Mouse (Mus musculus) midbrain, embryonic 11.5 days (tissue): ENCODE measurements at regions not wholly inside any gene's neighbourhood (a gene's known extent, or its start where the extent isn't known, plus 50 kb on each side); places are given as distances from the start of the nearest gene placed in this dataset.
"Not testable (repeated sequence)": the region's sequence is repeated elsewhere in the genome, so short reads cannot be mapped to it uniquely, and the experiment has no call there.

Source experiments
- ATAC-seq: fragments of 200-750 bp; cut with Nextera tagmentation; 2 replicates; pipeline ENCODE4 v1.8.0; 2017; ENCODE audit warnings: moderate TSS enrichment, moderate library complexity; ENCODE audit not compliant: low FRiP score
- DNase-seq: peaks from one replicate; pipeline ENCODE4 v3.0.0; 2015; ENCODE audit warnings: low spot score; ENCODE audit errors: missing footprints
- H3K27ac ChIP-seq: fragments of 300-500 bp; sonication (generic); 2 replicates; pipeline ENCODE4 v1.5.1; 2014; ENCODE audit warnings: low read depth, low read length
- H3K27me3 ChIP-seq: fragments of 300-500 bp; sonication (generic); 2 replicates; pipeline ENCODE4 v1.6.1; 2014; ENCODE audit warnings: mild to moderate bottlenecking, low read length, moderate library complexity, mixed read lengths; ENCODE audit not compliant: control insufficient read depth, insufficient read depth
- H3K36me3 ChIP-seq: fragments of 300-500 bp; sonication (generic); 2 replicates; pipeline ENCODE4 v1.6.1; 2014; ENCODE audit warnings: mild to moderate bottlenecking, low read length, moderate library complexity, mixed read lengths; ENCODE audit not compliant: control insufficient read depth, insufficient read depth
- H3K4me1 ChIP-seq: fragments of 300-500 bp; sonication (generic); 2 replicates; pipeline ENCODE4 v1.6.1; 2014; ENCODE audit warnings: low read length; ENCODE audit not compliant: control insufficient read depth, insufficient read depth
- H3K4me2 ChIP-seq: fragments of 300-500 bp; sonication (generic); 2 replicates; pipeline ENCODE4 v1.6.1; 2014; ENCODE audit warnings: mild to moderate bottlenecking, moderate library complexity
- H3K4me3 ChIP-seq: fragments of 300-500 bp; sonication (generic); 2 replicates; pipeline ENCODE4 v1.5.1; 2014; ENCODE audit warnings: low read depth, low read length
- H3K9ac ChIP-seq: fragments of 300-500 bp; sonication (generic); 2 replicates; pipeline ENCODE4 v1.6.1; 2014; ENCODE audit warnings: low read length
- H3K9me3 ChIP-seq: fragments of 300-500 bp; sonication (generic); 2 replicates; pipeline ENCODE4 v1.6.1; 2016; ENCODE audit warnings: low read length; ENCODE audit not compliant: control insufficient read depth
- WGBS: fragments of 180-500 bp; shearing (Covaris S2); extraction: QIAGEN DNeasy Blood & Tissue Kit; methylation state at CpG from one replicate; pipeline ENCODE4 v1.1.7; 2014; 5-methylcytosine and 5-hydroxymethylcytosine counted together

DNA sequence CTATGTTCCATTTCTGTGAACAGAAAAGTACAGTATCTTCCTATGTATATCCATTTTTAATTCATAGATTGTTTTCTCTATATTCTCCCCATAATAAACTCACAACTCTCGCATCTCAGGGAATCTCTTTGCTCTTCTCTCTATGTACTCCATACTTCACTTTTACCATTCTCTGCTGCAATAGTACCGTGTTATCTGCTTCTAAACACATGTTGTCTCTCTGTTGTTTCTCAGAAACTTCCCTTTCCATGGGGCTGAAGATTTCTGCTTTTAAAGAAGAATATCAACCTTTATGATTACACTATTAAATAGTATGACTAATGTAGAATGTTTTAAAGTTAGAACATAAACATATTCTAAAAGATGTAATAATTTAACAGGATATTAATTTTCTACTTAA lies 207.9 kb upstream of the Cntn3 start:
- no peak for ATAC-seq

DNA sequence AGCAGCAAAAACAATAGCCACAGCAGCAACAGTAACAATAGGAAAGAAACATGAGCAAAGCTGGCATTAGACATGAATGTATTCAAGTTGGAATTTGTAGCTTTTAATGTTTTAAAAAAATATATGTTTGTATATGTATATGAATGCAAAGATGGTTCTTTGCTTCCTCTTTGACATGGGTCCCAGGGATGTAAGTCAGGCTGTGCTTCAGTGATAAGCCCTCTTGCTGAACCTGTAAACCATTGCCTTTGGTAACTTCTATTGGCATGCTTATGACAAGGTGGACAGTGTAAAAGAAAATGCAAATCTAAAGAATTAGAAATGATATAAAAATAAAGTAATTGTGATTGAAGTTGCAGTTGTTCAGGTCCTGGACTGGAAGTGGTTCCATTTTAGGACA lies 201.7 kb upstream of the Cntn3 start:
- Histone ChIP-seq H3K4me3 (no peak overlapping the region), H3K36me3 (no peaks in the 10 kb centered on the region), H3K27ac (no peak overlapping the region), H3K4me2 (no peak overlapping the region), H3K4me1 (no peaks in the 10 kb centered on the region), H3K9ac (no peak overlapping the region), H3K9me3 (no peaks in the 10 kb centered on the region), H3K27me3 (no peaks in the 10 kb centered on the region)
- ATAC-seq = no peak
- DNase-seq = peak; percentile 39

More for the DNA sequence above, 207.9 kb upstream of the Cntn3 start:
- no peaks in the 10 kb centered on the region for H3K4me1 ChIP-seq
- H3K4me3 ChIP-seq = no peak overlapping the region
- no peak overlapping the region for H3K9ac ChIP-seq
- H3K27me3 ChIP-seq = no peaks in the 10 kb centered on the region
- H3K27ac ChIP-seq = no peak overlapping the region
- 83% methylated on average over 2 of the region's 2 CpGs for WGBS
- no peaks in the 10 kb centered on the region for H3K9me3 ChIP-seq
- DNase-seq = no peak
- H3K36me3 ChIP-seq = no peaks in the 10 kb centered on the region
- no peak overlapping the region for H3K4me2 ChIP-seq

DNA sequence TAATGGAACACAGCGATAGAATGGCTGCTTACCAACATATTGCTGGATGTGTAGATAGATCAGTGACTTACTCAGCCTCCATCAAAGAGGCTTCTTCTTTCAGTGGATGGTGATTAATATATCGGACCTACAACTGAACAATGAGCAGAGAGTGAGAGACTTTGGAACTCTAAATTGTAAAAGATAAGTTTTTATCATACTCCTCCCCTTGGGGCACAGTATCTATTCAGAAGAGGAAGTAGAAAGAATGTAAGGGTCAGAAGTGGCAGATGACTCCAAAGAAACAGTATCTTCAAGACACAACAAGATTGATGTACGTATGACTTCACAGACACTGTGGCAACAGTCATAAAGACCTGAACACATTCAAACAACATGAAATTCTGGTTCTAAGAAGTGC lies 189.5 kb upstream of the Cntn3 start:
- Histone ChIP-seq H3K9me3 (no peaks in the 10 kb centered on the region), H3K9ac (no peak overlapping the region), H3K4me1 (no peaks in the 10 kb centered on the region), H3K36me3 (no peaks in the 10 kb centered on the region), H3K27me3 (no peaks in the 10 kb centered on the region), H3K4me3 (no peak overlapping the region), H3K27ac (no peak overlapping the region), H3K4me2 (no peak overlapping the region)
- WGBS = 97% methylated on average over 3 of the region's 3 CpGs
- ATAC-seq = no peak
- DNase-seq = no peak

DNA sequence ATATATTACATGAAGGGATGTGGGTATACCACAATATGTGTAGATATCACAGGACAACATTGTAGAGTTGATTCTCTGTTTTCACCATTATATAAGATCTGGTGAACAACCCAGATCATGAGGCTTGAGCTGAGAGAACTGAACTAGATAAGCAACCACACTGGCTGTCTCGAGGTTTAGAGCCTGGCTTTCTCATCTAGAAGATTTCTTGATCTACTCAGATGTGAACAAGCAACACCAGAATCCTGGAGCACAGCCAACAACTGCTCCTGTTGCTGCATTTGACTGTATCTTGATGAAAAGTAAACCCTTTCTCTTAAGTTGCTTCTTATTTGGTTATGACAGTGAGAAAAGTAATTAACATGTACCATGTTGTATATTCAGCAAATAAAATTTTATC lies 182.1 kb upstream of the Cntn3 start:
- H3K4me1 ChIP-seq = no peaks in the 10 kb centered on the region
- no peak overlapping the region for H3K9ac ChIP-seq
- 71% methylated on average over 1 of the region's 1 CpGs for WGBS
- ATAC-seq (no peak), DNase-seq (no peak)
- H3K4me3 ChIP-seq = no peak overlapping the region
- no peaks in the 10 kb centered on the region for H3K36me3 ChIP-seq
- H3K4me2 ChIP-seq = no peak overlapping the region
- no peak overlapping the region for H3K27ac ChIP-seq
- H3K27me3 ChIP-seq = no peaks in the 10 kb centered on the region
- H3K9me3 ChIP-seq = no peaks in the 10 kb centered on the region

DNA sequence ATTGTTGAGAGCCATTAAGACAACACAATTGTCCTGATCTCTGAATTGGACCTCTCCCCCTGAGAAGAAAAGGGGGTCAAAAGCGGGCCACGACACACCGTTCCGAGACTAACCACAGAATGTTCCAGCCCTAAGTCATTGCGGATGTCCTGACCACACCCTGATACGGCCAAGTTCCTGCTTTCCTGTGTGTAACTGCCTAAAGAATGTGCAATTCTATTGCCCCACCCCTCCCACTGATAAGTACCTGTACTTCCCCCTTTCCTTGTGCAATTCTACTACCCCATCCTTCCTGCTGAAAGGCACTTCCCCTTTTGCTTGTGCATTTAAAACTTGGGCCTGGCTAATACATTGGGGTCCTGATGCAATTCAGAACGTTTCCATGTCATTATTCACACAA lies 177.3 kb upstream of the Cntn3 start:
- H3K36me3 ChIP-seq, ATAC-seq, DNase-seq, H3K9ac ChIP-seq, H3K4me1 ChIP-seq, H3K4me3 ChIP-seq, H3K4me2 ChIP-seq, H3K27ac ChIP-seq, H3K27me3 ChIP-seq, H3K9me3 ChIP-seq: not testable (repeated sequence)
- 95% methylated on average over 7 of the region's 7 CpGs for WGBS

DNA sequence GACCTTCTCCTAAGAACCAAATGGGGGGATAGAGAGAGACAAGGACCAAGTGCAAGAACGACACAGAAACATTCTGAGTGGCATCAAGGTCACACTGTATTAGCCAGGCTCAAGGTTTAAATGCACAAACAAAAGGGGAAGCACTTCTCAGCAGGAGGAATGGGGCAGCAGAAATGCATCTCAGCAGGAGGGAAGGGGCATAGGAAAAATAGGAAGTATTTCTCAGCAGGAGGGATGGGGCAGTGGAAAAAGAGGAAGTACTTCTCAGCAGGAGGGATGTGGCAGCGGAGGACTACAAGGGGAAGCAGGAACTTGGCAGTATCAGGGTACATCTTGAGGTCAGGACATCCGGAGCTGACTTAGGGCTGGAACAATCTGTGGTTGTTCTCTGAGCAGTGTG lies 173.5 kb upstream of the Cntn3 start:
- not testable (repeated sequence) for ATAC-seq, H3K9ac ChIP-seq, H3K9me3 ChIP-seq, H3K27me3 ChIP-seq, H3K4me2 ChIP-seq, H3K27ac ChIP-seq, H3K4me3 ChIP-seq, H3K36me3 ChIP-seq, H3K4me1 ChIP-seq, DNase-seq
- 70% methylated on average over 3 of the region's 3 CpGs for WGBS

DNA sequence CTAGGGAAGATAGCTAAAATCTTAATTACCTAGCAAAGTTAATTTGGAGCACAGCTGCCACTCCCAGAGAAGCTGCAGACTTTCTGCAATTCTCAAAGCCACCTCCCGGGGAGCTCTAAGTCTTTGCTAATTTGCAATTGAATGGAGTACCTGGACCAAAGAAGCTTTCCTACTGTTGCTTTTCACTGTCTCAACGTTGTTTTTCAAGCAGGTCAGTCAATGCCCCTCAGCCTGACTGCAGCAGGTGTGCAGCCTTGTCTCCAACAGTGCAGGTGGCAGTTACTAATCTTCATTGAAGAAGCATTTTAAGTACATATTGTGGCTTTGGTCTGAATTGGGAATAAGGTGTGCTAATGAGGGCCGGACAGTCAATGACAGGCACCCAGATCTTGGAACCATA lies 164.3 kb upstream of the Cntn3 start:
- not testable (repeated sequence) for DNase-seq, H3K4me3 ChIP-seq, H3K4me1 ChIP-seq, H3K36me3 ChIP-seq, H3K9me3 ChIP-seq, ATAC-seq, H3K27ac ChIP-seq, H3K4me2 ChIP-seq, H3K9ac ChIP-seq, H3K27me3 ChIP-seq
- WGBS = 53% methylated on average over 3 of the region's 3 CpGs

DNA sequence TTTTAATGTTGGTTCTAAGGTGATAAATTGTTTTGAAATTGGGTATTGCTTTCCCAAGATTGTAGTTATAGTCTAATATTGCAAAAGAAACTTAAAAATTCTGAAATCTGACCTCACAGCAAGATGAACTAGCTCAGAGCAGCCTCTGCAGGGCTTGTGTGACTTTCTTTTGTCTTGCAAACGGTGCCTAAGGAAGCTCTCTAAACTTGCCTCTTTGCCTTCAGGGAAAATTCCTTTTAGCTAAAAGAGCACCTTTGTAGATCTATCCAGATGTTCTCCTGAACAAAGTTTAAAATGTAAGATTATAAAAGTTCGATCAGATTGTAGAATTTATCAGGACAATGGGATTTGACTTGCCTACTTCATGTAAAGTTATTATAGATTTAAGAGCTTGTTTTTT lies 160.8 kb upstream of the Cntn3 start:
- no peaks in the 10 kb centered on the region for H3K4me1 ChIP-seq
- no peak overlapping the region for H3K27ac ChIP-seq
- no peak overlapping the region for H3K4me3 ChIP-seq
- no peak for ATAC-seq
- no peak overlapping the region for H3K9ac ChIP-seq
- H3K4me2 ChIP-seq = no peak overlapping the region
- 62% methylated on average over 2 of the region's 2 CpGs for WGBS
- no peaks in the 10 kb centered on the region for H3K27me3 ChIP-seq
- H3K36me3 ChIP-seq = no peaks in the 10 kb centered on the region
- no peaks in the 10 kb centered on the region; the same call in 1 of the 2 replicates for H3K9me3 ChIP-seq
- no peak for DNase-seq

DNA sequence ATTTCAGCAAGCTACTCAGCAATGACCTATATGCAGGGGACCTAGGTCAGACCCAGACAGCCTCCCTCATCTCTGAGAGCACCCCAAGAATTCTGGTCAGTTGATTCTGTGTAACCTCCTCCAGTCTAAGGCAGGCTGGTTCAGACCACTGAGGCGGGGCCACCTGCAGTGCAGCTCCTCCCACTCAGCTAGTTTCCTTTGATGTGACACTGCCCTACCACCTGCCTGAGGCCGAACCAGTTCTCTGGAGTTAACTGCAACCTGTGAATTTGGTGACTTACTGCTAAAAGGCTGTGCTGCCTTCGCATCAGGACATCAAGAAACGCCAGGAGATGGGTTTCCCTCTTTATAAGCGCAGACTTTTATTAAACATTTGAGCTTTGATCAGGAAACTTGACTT lies 159.1 kb upstream of the Cntn3 start:
- no peaks in the 10 kb centered on the region for H3K36me3 ChIP-seq
- 73% methylated on average over 5 of the region's 5 CpGs for WGBS
- no peak for DNase-seq
- no peaks in the 10 kb centered on the region for H3K27me3 ChIP-seq
- H3K4me2 ChIP-seq = no peak overlapping the region
- H3K4me1 ChIP-seq = no peaks in the 10 kb centered on the region
- H3K9ac ChIP-seq = no peak overlapping the region
- H3K4me3 ChIP-seq = no peak overlapping the region
- ATAC-seq = no peak
- no peaks in the 10 kb centered on the region; the same call in 1 of the 2 replicates for H3K9me3 ChIP-seq
- no peak overlapping the region for H3K27ac ChIP-seq

DNA sequence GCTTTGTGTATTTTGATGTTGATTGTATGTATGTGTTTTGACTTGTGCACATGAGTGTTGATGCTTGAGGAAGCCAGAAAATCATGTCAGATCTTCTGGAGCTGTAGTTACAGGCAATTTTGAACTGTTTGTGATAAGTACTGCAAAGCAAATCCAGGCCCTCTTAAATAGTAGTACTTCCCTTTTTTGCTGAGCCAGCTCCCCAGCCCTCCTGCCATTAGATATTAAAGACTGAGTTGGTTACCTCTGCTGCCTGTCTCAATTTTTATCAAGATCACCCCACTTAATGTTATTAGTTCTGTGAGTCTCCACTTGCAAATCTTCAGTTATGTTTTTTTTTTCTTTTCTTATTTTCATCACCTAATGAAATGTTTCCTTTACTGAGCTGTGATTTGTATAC lies 152.8 kb upstream of the Cntn3 start:
- Histone ChIP-seq H3K4me1 (no peaks in the 10 kb centered on the region), H3K4me2 (no peak overlapping the region), H3K9ac (no peak overlapping the region), H3K36me3 (no peaks in the 10 kb centered on the region), H3K27ac (no peak overlapping the region), H3K9me3 (no peaks in the 10 kb centered on the region), H3K4me3 (no peak overlapping the region), H3K27me3 (no peaks in the 10 kb centered on the region)
- no peak for ATAC-seq
- no peak for DNase-seq
